Comparison of ENCODE assay signal across 8 mouse cellular contexts in genomic region chr19:29024391-29024947, GRCm38 (mm10). TPM values are rescaled to one million over a fixed set of nuclear protein-coding genes. Genes with fewer than 3 reads are reported as not detected.
DNase-seq lines count a peak whose midpoint lies in the region; ATAC-seq lines count a peak whose summit lies in the region.

No protein-coding gene starts in this region.

- WGBS in heart, embryonic 11.5 days (ENCODE audit: insufficient replicate concordance) = 65% methylated on average over 11 of the region's 11 CpGs

- no peak for ATAC-seq in heart, embryonic 11.5 days (replicated peaks; ENCODE audit: insufficient number of reproducible peaks, low FRiP score, low TSS enrichment)
- no peak for ATAC-seq in monocyte, adult 5-6 weeks (replicated peaks; ENCODE audit: insufficient number of reproducible peaks, low FRiP score, low TSS enrichment, poor library complexity, severe bottlenecking)

- H3K27ac ChIP-seq in heart, embryonic 11.5 days (ENCODE audit: low read depth, low read length) = no peak overlapping the region

- no peaks in the 10 kb centered on the region for H3K27me3 ChIP-seq in heart, embryonic 11.5 days (ENCODE audit: control insufficient read depth, insufficient read depth, low read length)

- H3K9me3 ChIP-seq in heart, embryonic 11.5 days (replicated peaks; ENCODE audit: control insufficient read depth, low read length) = no peaks in the 10 kb centered on the region

- H3K4me3 ChIP-seq in heart, embryonic 11.5 days (ENCODE audit: low read depth, low read length) = no peak overlapping the region

- H3K9ac ChIP-seq in heart, embryonic 11.5 days (ENCODE audit: low read depth, low read length) = no peak overlapping the region

- peaks cover 31% of the 10 kb centered on the region for H3K36me3 ChIP-seq in heart, embryonic 11.5 days (ENCODE audit: control insufficient read depth, insufficient read depth, low read length)

- peaks cover 7% of the 10 kb centered on the region for H3K4me1 ChIP-seq in heart, embryonic 11.5 days (ENCODE audit: control insufficient read depth, insufficient read depth, low read length)

- H3K4me2 ChIP-seq in heart, embryonic 11.5 days = no peak overlapping the region

- intact Hi-C loops in heart, postnatal 25 days (cut with DNase I) = no loop called here

- DNase-seq in heart, adult 11 months = peak; percentile 98
- DNase-seq in cerebellum, postnatal 36 days = peak; percentile 24 to 29
- peak; percentile 42 for DNase-seq in heart, postnatal 25 days (ENCODE audit: low spot score)
- DNase-seq in lung, postnatal 10 days = peak; percentile 76
- peak; percentile 79 for DNase-seq in testis, postnatal 10 days (ENCODE audit: low spot score)
- no peak for DNase-seq in gastrocnemius, postnatal 4 days (ENCODE audit: low spot score in 2 of 2)

RNA-seq across cellular contexts. Expression of gene Ak3, which starts 23.3 kb away (rescaled TPM):
- 72.5 and 74.4 TPM in 2 replicates for polyA plus RNA-seq in heart, embryonic 11.5 days (2014; fragmentation: Nextera tagmentation; extraction: Ambion mirVana)
- total RNA-seq in heart, postnatal 25 days (2021) = 100 to 1,000 TPM in 1 of 2 experiments, 10 to 100 TPM in 1; 97.3 to 109 TPM
- 10 to 100 TPM; 70.0 to 71.5 TPM for total RNA-seq in gastrocnemius, postnatal 4 days (2021)
- total RNA-seq in monocyte, adult 5-6 weeks (2017) = 25.3 to 47.3 TPM (median 27.9 TPM) in 3 replicates

RNA-seq across cellular contexts. Expression of gene Cdc37l1, which starts 34.3 kb away (rescaled TPM):
- 35.6 and 36.7 TPM in 2 replicates for polyA plus RNA-seq in heart, embryonic 11.5 days (2014; fragmentation: Nextera tagmentation; extraction: Ambion mirVana)
- 10 to 100 TPM; 58.5 to 64.7 TPM for total RNA-seq in heart, postnatal 25 days (2021)
- 10 to 100 TPM; 33.2 to 39.2 TPM for total RNA-seq in gastrocnemius, postnatal 4 days (2021)
- 41.7 to 93.1 TPM (median 56.3 TPM) in 3 replicates for total RNA-seq in monocyte, adult 5-6 weeks (2017)

RNA-seq across cellular contexts. Expression of gene 4430402I18Rik, which starts 56.9 kb away (rescaled TPM):
- polyA plus RNA-seq in heart, embryonic 11.5 days (2014; fragmentation: Nextera tagmentation; extraction: Ambion mirVana) = 2.3 and 5.1 TPM in 2 replicates
- 10 to 100 TPM; 20.9 to 25.4 TPM for total RNA-seq in heart, postnatal 25 days (2021)
- total RNA-seq in gastrocnemius, postnatal 4 days (2021) = 1 to 10 TPM; 4.4 to 8.6 TPM
- total RNA-seq in monocyte, adult 5-6 weeks (2017) = 1.2 to 4.4 TPM (median 1.6 TPM) in 3 replicates

Comparison
In these comparisons a context has a peak if more than half of its experiments do, and no peak if none do; other contexts are left out.
1. DNase-seq: peak in heart, adult 11 months (single experiment), cerebellum, postnatal 36 days (2 of 2), heart, postnatal 25 days (single experiment), lung, postnatal 10 days (single experiment) and testis, postnatal 10 days (single experiment); none in gastrocnemius, postnatal 4 days (0 of 2).